Mouse (Mus musculus): ENCODE results near the gene Mcat.

DNA sequence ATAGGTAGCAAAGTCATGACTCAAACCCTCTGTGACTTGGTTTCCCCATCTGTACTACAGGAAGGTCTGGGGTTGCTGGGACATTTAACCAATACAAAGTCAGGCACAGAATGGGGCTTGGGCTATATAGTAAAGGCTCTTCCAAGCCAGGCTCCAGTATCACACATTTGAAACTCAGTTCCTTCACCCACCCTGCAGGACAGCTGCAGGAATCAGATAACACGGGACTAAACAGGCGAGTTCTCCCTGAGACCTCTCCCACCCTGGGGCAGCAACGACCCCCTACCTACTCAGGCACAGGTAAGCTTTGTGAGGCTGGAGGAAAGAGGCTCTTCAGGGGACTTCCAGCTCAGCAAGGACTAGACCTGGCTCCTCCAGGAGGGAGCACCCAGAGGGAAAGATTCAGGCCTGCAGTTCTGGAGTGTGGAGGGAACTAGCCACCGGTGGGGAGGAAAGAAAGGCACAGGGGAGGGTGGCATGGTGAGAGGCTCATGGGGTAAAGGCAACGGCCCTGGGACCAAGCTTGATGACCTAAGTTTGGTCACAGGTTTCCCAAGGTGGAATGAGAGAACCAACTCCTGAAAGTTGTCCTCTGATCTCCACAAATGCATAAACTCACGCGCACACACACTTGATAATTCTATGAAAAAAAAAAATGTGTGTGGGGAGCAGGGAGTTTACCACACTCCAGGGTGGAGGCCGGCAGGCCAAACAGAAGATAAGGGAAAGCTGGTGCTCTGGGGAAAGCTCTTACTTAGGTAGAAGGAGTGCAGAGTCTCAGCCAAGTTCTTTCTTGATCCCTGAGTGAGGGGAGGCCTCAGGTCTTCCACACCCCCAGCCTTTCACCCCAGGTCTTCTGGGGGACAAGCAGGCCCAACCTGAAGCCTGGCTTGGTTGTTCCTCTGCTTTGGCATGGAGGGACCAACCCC, 28.9 kb upstream of the Mcat start:
- TF ChIP-seq CTCF (IDR thresholded peaks at IDR 0.05) (no peak), POLR2A (IDR thresholded peaks at IDR 0.05; ENCODE audit: insufficient read depth, low read depth, low read length) (no peak)

Measured in heart, adult 2 months (tissue).